Mouse (Mus musculus): ENCODE measurements around the gene Crb1.
"Not testable (repeated sequence)": the region's sequence is repeated elsewhere in the genome, so short reads cannot be mapped to it uniquely, and the experiment has no call there.

Crb1 gene

DNA sequence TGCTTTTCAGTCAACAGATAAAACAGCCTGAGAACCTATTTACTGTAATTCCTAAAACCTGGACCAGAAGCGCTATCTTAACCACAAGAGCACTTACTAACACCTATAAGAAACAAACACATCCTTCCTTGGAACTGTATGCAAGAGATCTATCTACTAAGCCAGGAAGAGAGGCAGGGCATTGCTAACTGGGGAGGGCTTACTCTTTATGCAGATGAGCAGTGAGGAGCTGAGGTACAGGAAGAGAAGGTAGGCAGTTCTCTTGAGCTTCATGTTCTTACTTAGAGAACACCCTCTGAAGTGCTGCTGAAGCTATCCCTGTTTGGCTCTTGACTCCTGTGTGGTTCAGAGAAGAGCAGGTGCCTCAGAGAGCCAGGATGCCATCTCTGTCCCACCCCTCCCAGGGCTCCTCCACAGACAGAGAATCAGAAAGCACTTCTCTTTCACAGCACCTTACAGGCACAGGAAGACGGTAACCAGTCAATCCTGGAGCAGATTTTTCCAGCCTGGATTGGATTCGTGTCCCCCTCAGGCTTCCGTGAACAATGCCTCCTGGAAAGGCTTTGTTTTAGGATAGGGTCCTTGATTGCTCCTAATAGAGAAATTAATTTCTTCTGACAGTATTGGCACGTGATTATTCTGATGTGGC lies at the start of gene Crb1:
Gene Crb1 (minus strand): TSS at position 463 of the 649 bp plus-strand sequence.
- DNase-seq: peak; percentile 10

- DNase-seq: peak; percentile 37
Observed at GRCm38 (mm10) chr1:139425006-139425405, 48.1 kb upstream of the Crb1 start.

- DNase-seq: no peak
Observed at GRCm38 (mm10) chr1:139423931-139424330, 47.0 kb upstream of the Crb1 start.

DNA sequence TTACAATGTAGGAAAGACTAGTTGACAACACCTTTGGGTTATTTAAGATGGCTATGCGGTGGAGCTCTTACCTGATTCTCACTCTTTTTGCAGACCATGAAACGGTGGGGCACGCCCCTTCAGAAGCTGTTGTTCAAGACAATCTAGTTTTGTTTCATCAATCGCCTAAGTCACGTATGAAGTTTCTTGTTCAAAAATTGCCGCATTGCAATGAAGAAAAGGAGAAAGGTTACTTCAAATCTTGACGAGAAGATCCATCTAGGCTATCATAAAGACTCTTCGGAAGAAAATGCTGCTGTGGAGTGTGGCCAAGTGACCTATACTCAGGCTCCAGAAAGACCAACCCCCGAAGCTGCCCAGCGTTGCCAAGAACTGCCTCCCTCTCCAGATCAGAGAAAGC lies 46.0 kb upstream of the Crb1 start:
- DNase-seq: peak; percentile 52

DNA sequence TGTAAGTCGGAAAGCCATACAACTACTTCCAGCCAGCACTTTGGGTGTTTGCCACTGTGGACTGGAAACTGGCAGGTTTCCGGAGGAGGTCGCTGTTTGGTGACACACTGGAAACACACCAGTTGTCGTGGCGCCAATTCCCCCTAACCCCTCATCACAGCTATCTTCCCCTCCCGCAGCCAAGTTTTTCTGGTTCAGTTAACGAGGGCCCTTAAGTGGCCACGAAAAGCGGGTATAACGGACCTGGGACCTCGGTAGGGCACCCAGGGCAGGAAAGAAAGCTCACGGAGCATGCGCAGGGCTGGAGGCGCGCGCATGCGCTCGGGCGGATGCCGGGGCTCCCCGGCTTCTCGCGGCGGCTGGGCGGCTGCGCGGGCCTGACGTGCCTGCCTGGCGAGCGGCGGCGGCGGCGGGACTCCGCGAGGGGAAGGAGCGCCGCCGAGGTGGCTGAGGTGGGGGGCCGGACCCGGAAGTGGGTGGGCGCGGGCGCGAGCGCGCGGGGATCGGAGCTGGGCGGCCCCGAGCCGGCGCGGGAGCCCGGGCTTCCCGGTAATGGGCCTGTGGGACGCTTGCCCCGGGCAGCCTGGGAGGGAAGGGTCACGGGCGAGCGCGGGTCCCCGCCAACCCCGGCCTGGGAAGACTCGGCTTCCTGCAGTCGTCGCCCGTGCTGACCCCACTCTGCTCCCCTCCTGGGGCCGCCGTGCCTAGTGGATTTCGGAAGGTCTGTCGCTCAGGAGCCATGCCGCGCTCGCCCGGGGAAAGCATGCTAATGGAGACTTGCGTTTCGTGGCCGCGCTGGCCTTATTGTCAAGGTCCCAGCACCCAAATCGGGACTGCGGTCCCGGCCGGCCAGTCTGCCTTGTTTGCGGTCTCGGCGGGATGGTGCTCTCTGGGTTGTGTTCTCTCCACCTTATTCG lies 45.2 kb upstream of the Crb1 start, which contains the start of gene Zbtb41:
Gene Zbtb41 (plus strand): TSS at position 414 of the 917 bp plus-strand sequence.
- peak; percentile 92 for DNase-seq

DNA sequence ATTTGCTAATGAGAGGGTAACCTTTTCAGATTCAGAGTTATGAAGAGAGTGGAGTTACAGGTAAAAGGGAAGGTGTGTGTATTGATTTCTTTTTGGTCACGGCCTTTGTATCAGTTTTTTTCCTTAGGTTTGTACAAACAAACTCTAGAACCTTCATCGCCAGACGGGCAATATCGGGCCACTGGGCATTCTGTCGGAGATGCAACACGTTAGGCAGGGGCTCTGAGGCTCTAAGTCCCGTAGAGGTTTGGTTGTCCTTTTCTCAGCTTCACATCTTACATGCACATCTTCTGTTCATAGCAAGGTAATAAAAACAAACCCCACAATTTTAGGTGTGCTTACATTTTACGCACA lies 44.6 kb upstream of the Crb1 start:
- peak; percentile 13 for DNase-seq

DNA sequence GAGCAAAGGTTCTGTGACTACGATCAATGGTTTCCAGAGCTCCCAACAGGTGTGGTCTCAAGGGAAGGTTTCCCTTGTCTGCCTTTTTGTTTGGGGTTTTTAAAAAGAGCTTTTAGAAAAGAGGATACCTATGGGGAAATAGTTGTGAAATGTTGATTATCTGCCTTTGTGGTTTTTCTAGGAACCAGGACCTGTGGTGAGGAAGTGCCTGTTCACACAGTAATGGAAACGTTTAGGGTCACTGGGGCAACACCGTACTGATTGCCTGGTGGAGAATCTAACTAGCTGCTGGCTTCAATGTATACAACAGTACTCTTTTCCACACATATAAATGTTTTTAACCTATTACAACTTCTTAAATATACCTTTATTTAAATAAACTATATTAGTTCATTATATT lies 36.6 kb upstream of the Crb1 start:
- no peak for DNase-seq

DNA sequence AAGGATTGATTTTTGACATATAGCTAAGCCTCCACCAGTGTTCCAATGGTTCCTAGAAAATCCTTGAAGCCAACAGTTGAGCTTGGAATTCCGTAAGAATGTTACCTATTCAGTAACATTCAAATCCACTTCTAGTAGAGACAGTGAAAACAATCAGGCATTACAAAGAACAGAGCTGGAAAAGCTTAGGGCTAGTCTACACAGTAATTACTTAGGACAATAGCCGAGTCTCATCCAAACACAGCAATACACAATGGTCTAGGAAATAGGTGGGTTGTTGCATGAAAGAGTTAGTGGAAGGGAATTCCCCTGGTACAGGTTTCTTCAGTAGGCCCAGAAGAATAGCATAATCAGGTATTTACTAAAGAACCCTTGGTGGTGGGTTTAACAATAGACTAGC lies 35.5 kb upstream of the Crb1 start:
- not testable (repeated sequence) for DNase-seq

- DNase-seq: no peak
Observed at GRCm38 (mm10) chr1:139407701-139408100, 30.8 kb upstream of the Crb1 start.

- DNase-seq: no peak
Observed at GRCm38 (mm10) chr1:139405766-139406165, 28.9 kb upstream of the Crb1 start.

DNA sequence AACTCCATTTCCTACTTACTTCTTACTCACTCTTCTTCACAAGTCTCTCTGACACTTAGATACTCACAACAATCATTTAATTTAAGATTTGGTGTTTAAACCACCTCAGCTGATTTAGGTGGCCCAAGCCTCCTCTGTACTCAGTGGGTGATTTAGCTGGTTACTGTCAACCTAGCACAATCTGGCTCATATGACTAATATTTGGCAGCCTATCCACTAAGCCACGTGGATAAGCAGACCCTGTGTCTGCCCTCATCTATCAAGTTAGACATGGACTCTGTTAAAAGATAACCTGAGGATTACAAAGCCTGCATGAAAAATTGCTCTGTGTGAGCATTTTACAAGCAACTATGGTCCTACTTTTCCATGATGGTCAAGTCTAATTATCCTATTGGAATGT lies 19.7 kb upstream of the Crb1 start:
- DNase-seq: peak; percentile 24

DNA sequence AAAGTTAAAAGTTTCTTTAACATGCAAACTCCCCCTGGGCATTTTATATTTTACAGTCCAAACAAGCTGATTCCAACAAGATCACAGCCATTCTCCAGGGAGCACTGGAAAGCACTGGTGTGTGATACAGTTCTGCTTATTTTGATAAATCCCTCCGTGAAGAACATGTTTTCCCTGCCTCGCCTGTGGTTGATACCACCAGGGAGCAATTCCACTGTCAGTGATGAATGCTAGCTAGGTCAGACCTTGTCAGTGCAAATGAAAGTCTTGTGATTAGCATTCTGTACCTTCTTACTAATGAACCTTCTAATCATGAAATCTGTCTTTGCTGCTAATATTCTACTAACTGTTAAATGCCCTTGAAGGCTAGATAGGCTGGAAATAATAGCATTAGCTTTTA lies 14.8 kb upstream of the Crb1 start:
- DNase-seq: no peak

GRCm38 (mm10) chr1:139379621-139379984 lies 2.7 kb upstream of the Crb1 start:
- no peak for DNase-seq

DNA sequence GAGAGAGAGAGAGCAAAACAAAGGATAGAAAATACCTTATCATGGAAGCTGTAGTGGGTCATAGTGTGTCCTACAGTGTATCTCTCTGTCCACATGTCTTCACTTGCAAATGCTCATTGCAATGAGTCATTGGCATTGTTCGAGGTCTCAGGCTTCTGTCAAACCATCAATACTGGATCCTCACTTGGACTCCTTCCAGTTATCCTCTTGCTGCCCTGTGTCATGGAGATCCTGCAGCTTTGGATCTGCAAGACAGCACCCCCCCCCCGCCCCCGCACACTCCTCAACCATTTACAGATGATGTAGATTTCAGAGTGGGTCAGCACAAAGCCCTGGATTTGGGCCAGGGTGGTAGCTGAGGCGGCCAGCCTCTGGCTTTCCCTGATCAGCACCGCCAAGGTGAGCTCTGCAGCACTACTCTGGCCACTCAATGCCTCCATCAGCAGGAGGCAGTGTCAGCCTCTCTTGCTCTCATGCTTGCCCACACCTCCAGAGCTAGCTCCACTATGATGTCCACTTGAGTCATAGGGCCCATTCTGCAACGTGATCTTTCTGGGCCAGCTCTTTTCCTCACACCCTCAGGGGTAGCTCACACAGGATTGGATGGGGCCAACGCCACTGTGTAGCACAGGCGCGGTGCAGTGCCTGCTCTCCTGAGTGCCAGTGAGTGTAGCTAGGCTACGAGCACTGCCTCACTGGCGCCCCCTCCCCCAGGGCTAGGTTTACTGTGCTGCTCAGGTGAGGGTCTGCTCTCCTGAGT lies 2.1 kb upstream of the Crb1 start:
- DNase-seq: peak; percentile 25

DNA sequence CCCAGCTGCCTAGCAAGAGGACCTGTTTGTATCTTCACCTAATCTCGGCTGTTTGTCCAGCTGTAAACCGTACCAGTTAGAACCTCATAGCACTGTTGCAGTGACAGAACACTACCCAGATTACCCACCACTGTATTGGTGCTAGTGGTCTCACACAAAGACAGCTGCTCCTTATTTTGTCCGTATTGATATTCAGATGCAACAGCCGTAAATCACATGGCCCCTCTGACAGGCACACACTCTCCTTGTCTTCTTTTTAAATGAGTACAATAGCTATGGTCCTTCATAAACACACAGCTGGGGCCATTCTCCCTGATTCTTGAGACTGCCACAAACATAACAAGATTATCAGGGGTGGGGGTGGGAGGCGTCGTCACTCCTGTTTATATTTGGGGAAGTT lies 1.0 kb downstream of the Crb1 start:
- DNase-seq: no peak

DNA sequence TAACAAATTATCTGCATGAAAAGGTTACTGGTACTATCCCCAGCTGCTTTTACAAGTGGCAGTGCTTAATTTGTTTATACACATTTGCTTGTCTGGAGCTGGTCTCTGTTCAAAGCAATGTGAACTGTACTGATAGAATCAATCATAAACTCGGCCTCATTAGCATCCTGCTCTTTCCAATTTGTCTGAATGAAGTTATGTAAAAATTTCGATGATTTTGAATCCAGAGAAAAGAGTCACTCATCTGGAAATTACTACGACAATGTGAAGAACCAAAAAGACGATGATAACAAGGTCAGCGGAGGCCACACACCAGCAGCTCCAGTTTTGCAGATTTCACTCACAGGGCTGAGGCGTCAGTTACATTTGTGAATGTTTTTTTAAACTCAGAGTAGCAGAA lies 5.6 kb downstream of the Crb1 start:
- DNase-seq: no peak

DNA sequence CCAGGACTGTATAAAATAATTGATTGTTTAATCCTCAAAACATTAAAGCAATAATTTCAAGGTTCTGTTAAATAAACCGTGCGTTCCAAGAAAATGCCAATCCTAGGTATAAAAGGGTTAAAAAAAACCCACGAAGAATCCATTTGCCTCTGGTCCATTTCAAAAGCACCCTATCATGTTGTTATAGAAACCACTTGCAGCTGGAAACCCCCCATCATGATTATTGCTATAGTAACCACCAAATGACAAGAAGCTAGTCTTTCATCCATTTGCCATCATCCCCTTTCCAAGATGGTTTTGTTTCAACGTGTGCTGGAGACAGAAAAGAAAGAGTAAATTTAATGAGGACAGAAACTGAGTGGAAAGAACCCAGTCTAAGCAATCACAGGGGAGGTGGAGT lies 28.3 kb downstream of the Crb1 start:
- no peak for DNase-seq

GRCm38 (mm10) chr1:139346602-139347371 lies 30.1 kb downstream of the Crb1 start:
- no peak for DNase-seq

DNA sequence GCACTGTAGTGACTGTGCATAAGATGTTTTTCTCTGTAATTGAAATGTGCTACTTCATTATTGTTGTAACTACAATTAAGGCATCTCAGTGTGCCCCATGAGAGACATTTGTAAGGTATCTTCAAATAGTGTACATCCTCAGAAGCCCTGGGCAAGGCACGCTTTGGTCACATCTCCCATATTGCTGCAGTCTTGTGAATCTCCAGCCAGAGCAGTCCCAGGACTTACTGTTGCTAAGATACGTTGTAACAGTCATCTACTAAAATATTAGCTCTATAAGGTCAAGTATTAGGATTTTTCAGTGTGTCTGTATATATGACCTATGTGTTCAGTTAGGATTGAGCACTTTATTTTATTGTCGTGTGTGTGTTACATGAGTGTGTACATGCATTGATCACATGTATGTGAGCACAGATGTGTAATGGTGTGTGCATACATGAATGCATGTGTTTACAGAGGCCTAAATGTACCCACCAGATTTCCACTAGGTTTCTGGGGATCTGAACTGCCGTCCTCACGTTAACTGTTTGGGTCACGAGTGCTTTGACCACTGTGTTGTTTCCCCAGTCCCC lies 30.8 kb downstream of the Crb1 start:
- no peak for DNase-seq

- DNase-seq: no peak
Observed at GRCm38 (mm10) chr1:139340178-139340859, 36.6 kb downstream of the Crb1 start.

DNA sequence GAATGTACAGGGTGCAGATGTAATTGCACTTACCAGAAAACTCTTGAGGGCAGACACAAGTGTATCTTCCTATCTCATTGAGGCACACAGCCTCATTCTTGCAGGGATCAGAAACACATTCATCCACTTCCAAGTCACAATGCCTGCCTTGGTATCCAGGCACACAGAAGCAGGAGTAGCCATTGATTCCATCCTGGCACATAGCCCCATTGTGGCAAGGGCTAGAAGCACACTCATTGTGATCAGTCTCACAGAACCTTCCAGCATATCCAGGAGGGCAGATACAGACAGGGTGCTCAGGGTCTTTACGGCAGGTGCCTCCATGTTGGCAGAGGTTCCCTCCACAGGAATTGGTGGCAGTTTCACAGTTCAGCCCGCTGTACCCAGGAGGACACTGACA lies 39.9 kb downstream of the Crb1 start:
- DNase-seq: no peak

GRCm38 (mm10) chr1:139328811-139329210 lies 48.1 kb downstream of the Crb1 start:
- DNase-seq: no peak
